Mouse (Mus musculus) kidney, adult 2 months (tissue): ENCODE results near the gene Rgs16. TPM values are rescaled to one million over a fixed set of nuclear protein-coding genes. Genes with fewer than 3 reads are reported as not detected.

ENCODE experiments used
- DNase-seq: peaks from one replicate; pipeline ENCODE4 v3.0.0; 2021
- H3K27ac ChIP-seq: fragments of 200-500 bp; 2 replicates; pipeline ENCODE4 v1.5.1; 2012; ENCODE audit warnings: low read depth, low read length, control low read depth, inconsistent platforms; ENCODE audit not compliant: insufficient read depth
- H3K27me3 ChIP-seq: fragments of 200-500 bp; replicated peaks from 2 replicates; pipeline ENCODE4 v1.6.1; 2012; ENCODE audit warnings: mild to moderate bottlenecking, moderate library complexity, low read length, inconsistent platforms; ENCODE audit not compliant: control insufficient read depth, insufficient read depth
- H3K36me3 ChIP-seq: fragments of 200-500 bp; 2 replicates; pipeline ENCODE4 v1.6.1; 2012; ENCODE audit warnings: mild to moderate bottlenecking, moderate library complexity, low read length, inconsistent platforms; ENCODE audit not compliant: control insufficient read depth, insufficient read depth
- H3K4me1 ChIP-seq: fragments of 200-500 bp; 2 replicates; pipeline ENCODE4 v1.6.1; 2011; ENCODE audit warnings: low read length; ENCODE audit not compliant: control insufficient read depth, insufficient read depth
- H3K4me3 ChIP-seq: fragments of 200-500 bp; 2 replicates; pipeline ENCODE4 v1.5.1; 2011; ENCODE audit warnings: mild to moderate bottlenecking, low read depth, low read length, control low read depth; ENCODE audit not compliant: insufficient read depth
- CTCF ChIP-seq: fragments of 200-500 bp; conservative IDR thresholded peaks from 2 replicates; pipeline ENCODE4 v1.5.1; 2011; ENCODE audit warnings: low read depth, mild to moderate bottlenecking, control low read depth, low read length, moderate library complexity, mixed read lengths; ENCODE audit not compliant: insufficient read depth, insufficient read length
- POLR2A ChIP-seq: fragments of 200-500 bp; IDR thresholded peaks from one replicate; pipeline ENCODE4 v1.6.1; 2011; ENCODE audit warnings: low read depth, low read length, control low read depth
- WGBS: fragments of 180-500 bp; shearing (Covaris S2); methylation state at CpG from one replicate; pipeline ENCODE4 v1.1.7; 2018; 5-methylcytosine and 5-hydroxymethylcytosine counted together
- polyA plus RNA-seq: library from polyadenylated mRNA; depleted of rRNA; stranded (reverse); fragments of >200 nt; gene quantifications from 2 replicates; pipeline ENCODE4 v1.2.3, GENCODE M21; 2012

The Rgs16 gene
- polyA plus RNA-seq, 1 experiment: 0.61 TPM

DNA sequence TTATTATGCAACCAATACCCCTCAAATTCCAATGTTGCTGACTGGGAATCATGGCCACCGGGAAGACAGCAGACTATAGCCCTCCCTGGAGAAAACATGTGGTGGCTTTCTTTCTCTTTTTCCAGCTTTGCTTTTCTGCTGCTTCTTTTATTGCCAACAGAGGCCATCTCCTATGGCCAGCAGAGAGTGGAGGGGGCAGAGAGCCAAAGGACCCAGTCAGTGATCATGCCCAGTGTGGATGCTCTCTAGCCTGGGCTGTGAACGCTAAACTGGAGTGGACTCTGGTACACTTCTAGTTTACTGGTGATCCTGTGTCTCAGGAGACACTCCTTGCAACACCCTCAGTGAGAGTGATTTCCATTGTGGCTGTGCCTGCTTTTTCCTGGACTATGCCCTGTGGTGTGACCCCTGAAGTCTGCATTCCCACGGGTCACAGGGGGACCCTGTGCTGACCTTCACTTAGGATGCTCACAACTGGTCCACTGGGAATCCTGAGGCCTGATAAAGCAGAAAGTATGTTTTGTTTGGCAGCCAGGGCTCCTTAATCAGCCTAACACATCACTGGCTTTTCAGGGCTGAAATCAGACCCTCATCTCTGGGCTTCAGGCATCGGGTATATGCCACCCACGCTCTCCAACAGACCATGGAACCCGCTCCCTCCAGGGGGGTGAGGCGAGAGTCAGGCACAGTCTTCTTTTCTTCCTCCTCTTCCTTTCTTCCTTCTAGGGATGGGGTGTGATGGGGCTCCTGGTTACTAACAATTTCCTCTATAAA, 41.7 kb upstream of the Rgs16 start:
- Histone ChIP-seq H3K36me3 (no peaks in the 10 kb centered on the region), H3K4me1 (no peaks in the 10 kb centered on the region), H3K4me3 (no peak overlapping the region), H3K27me3 (no peaks in the 10 kb centered on the region), H3K27ac (no peak overlapping the region)
- 34% methylated on average over 7 of the region's 7 CpGs for WGBS
- DNase-seq: peak; percentile 4
- TF ChIP-seq CTCF: no peak
- TF ChIP-seq POLR2A: no peak

DNA sequence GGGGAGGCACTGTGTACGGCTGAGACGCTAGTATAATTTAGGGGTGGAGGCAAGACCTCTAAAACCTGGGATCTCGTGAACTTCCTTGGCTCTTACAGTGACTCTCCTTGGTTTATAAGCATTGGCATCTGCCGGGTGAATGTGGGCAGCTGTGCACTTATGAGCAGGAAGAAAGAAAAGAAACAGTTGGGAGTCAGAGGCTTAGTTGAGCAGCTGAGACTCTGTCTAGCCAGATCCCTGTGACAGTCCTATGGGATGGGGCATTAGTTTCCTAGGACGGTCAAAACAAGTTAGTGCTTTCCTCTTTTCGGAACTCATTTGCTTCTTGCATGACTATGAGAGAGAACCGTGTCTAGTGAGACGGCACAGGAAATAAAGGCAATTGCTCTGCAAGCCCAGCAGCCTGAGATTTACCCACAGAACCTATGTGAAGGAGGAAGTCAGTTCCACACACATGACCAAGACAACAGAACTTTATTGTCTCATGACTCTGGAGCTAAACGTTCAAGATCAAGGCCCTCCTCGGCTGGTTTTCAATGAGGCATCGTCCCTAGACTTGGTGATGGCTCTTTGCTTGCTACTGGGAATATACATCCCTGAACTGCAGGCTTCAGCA, 39.6 kb upstream of the Rgs16 start:
- 81% methylated on average over 11 of the region's 11 CpGs for WGBS
- no peak overlapping the region for H3K27ac ChIP-seq
- no peaks in the 10 kb centered on the region for H3K4me1 ChIP-seq
- no peak for DNase-seq
- no peak overlapping the region for H3K4me3 ChIP-seq
- no peaks in the 10 kb centered on the region; the same call in 1 of the 2 replicates for H3K27me3 ChIP-seq
- H3K36me3 ChIP-seq: no peaks in the 10 kb centered on the region
- TF ChIP-seq POLR2A (no peak), CTCF (no peak)

DNA sequence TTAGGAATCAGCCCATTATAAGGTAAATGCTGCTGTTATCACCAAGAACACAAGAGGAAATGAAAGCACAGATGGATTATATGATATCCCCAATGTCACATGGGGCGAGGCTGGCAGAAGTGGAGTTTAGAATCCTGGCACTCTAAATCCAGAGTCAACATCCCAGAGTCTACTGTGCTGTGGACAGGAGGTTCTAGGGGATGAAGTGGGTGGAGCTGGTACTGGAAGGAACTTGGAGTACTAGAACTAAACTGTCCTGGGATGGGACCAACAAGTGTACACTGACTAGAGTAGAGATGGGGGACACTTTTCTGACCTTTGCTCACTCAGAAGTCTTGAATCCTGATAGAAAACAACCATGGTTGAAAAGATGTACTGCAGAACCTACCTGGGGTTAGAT, 38.7 kb upstream of the Rgs16 start:
- DNase-seq: no peak
- TF ChIP-seq CTCF (no peak), POLR2A (no peak)
- Histone ChIP-seq H3K27me3 (no peaks in the 10 kb centered on the region; the same call in 1 of the 2 replicates), H3K27ac (no peak overlapping the region), H3K4me1 (no peaks in the 10 kb centered on the region), H3K36me3 (no peaks in the 10 kb centered on the region), H3K4me3 (no peak overlapping the region)
- 89% methylated on average over 1 of the region's 1 CpGs for WGBS

DNA sequence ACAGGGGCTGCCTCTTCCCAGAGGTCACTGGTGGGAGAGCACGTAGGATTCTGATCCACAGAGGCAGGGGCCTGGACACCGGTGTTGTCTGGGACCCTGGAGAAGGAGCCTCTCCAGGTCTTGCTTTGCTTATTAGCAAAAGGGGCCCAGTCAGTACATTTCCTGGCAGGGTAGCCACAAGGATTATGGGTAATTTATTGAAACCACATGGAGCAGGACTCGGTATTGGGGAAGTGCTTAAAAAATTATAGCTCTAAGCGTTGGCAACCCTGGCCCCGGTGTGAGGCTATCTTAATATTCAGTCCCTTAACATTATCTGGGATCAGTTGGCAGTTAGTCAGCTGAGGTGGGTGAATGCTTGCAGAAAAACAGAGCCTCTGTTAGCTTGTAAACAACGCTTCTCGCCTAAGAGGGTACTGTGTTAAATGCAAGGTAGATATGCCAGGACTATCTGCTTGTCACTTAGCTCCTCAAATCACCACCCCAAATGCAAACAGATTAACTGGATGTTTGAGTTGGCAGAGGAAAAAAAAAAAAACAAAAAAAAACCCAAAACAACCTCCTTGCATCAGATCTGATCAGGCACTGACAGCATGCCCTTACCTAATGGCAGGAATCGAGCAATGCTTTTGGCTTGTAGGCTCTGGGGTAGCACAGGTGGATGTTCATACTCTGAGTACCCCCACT, 37.8 kb upstream of the Rgs16 start:
- DNase-seq: no peak
- Histone ChIP-seq H3K27me3 (no peaks in the 10 kb centered on the region; the same call in 1 of the 2 replicates), H3K27ac (no peak overlapping the region), H3K4me1 (no peaks in the 10 kb centered on the region), H3K36me3 (no peaks in the 10 kb centered on the region), H3K4me3 (no peak overlapping the region)
- WGBS: 85% methylated on average over 8 of the region's 8 CpGs
- TF ChIP-seq CTCF: no peak
- TF ChIP-seq POLR2A: no peak

DNA sequence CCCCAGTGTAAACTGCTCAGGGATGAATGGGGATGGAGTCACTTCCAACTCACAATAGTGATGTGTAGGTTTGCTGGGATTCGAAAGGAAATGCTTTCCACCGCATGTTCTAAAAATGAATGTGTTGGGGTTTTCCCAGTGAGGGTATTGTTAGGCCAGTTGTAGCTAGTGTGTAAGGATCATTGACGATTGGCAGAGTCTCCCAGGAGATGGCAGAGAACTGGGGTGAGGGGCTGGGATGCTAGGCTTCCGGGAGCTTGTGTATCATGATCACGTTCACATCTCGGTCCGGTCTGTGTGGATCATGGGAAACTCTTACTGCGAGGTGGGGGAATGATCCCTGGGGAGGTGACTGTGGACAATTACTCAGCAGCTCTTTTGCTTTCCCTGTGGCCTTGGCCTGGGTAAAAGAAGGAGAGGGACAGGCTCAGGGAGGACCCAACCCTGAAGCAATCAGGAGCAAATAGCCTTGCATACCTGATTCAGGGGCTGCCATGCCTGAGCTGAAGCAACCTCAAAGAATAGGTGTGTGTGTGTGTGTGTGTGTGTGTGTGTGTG, 37.2 kb upstream of the Rgs16 start:
- WGBS: 82% methylated on average over 8 of the region's 8 CpGs
- Histone ChIP-seq H3K36me3 (no peaks in the 10 kb centered on the region), H3K27ac (no peak overlapping the region)

DNA sequence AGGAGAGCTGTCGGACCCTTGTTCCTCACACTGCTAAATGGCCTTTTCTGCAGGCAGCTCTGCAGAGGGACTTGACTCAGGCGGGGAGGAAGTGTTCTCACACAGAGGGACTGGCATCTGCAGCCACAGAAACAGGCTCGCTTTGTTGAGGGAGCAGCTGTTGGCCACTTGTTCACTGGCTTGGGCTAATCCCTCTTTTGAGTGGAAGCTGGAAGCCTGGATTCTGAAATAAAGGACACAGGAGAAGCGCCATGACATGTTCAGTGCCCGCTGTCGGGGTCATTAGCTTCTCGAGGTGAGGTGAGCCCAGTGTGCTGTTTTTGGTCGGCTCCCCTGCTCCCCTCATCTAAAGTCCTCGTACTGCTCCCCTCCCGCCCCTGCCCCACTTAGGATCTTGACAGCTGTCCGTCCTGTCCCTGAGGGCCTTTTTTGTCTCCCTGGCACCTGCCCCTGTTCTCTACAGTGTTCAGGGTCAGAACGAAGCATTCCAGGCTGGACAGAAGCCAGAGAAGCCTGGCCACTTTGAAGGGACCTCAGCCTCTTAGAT, 36.6 kb upstream of the Rgs16 start:
- DNase-seq: no peak
- 50% methylated on average over 12 of the region's 12 CpGs for whole genome bisulfite sequencing
- no peaks in the 10 kb centered on the region for H3K36me3 ChIP-seq
- no peaks in the 10 kb centered on the region; the same call in 1 of the 2 replicates for H3K27me3 ChIP-seq
- no peak overlapping the region for H3K4me3 ChIP-seq
- no peak overlapping the region for H3K27ac ChIP-seq
- no peaks in the 10 kb centered on the region for H3K4me1 ChIP-seq
- TF ChIP-seq POLR2A: no peak
- no peak for TF ChIP-seq CTCF

More for the DNA sequence above, 37.2 kb upstream of the Rgs16 start:
- H3K27me3 ChIP-seq: no peaks in the 10 kb centered on the region; the same call in 1 of the 2 replicates
- DNase-seq: no peak
- no peak for TF ChIP-seq POLR2A
- TF ChIP-seq CTCF: no peak
- H3K4me1 ChIP-seq: no peaks in the 10 kb centered on the region
- no peak overlapping the region for H3K4me3 ChIP-seq
